Mouse (Mus musculus) ES-Bruce4 (cell line): Measurements from ENCODE around the gene Hist1h3a. TPM values are rescaled to one million over a fixed set of nuclear protein-coding genes. Genes with fewer than 3 reads are reported as not detected.

Experiments
- H3K27ac ChIP-seq: 2 replicates; pipeline ENCODE4 v1.5.1; 2012; ENCODE audit warnings: low read length, inconsistent platforms; ENCODE audit not compliant: insufficient read depth
- H3K27me3 ChIP-seq: 2 replicates; pipeline ENCODE4 v1.6.1; 2012; ENCODE audit warnings: mild to moderate bottlenecking, low read length, inconsistent platforms; ENCODE audit not compliant: control insufficient read depth, poor library complexity, insufficient read depth, severe bottlenecking
- H3K36me3 ChIP-seq: 2 replicates; pipeline ENCODE4 v1.6.1; 2012; ENCODE audit warnings: inconsistent platforms, mild to moderate bottlenecking, low read length, moderate library complexity; ENCODE audit not compliant: control insufficient read depth, poor library complexity, insufficient read depth, severe bottlenecking
- H3K4me1 ChIP-seq: one replicate; pipeline ENCODE4 v1.8.1; 2011; ENCODE audit warnings: low read length; ENCODE audit not compliant: control insufficient read depth, insufficient read depth
- H3K4me3 ChIP-seq: 2 replicates; pipeline ENCODE4 v1.5.1; 2011; ENCODE audit warnings: low read depth, mild to moderate bottlenecking, low read length
- H3K9ac ChIP-seq: 2 replicates; pipeline ENCODE4 v1.6.1; 2012; ENCODE audit warnings: low read depth, mild to moderate bottlenecking, inconsistent platforms; ENCODE audit not compliant: poor library complexity, severe bottlenecking
- H3K9me3 ChIP-seq: replicated peaks from 2 replicates; pipeline ENCODE4 v1.6.1; 2012; ENCODE audit warnings: mild to moderate bottlenecking, low read length, inconsistent platforms; ENCODE audit not compliant: control insufficient read depth, poor library complexity, insufficient read depth, severe bottlenecking
- CTCF ChIP-seq: IDR thresholded peaks from one replicate; pipeline ENCODE4 v1.8.1; 2011; ENCODE audit warnings: low read depth, low read length
- EP300 ChIP-seq: IDR thresholded peaks from 2 replicates; pipeline ENCODE4 v1.6.1; 2011; ENCODE audit warnings: low read depth, low read length; ENCODE audit not compliant: insufficient read depth
- POLR2A ChIP-seq: IDR thresholded peaks from one replicate; pipeline ENCODE4 v1.8.1; 2011; ENCODE audit warnings: low read length; ENCODE audit not compliant: insufficient read depth
- polyA plus RNA-seq: library from polyadenylated mRNA; stranded (reverse); fragments of >200 nt; gene quantifications from 2 replicates; pipeline ENCODE4 v1.2.4, GENCODE M21; 2011; ENCODE audit warnings: low read depth; ENCODE audit not compliant: missing spikeins, insufficient read depth, insufficient read length

The Hist1h3a gene
- polyA plus RNA-seq, 1 experiment = 5.4 TPM

DNA sequence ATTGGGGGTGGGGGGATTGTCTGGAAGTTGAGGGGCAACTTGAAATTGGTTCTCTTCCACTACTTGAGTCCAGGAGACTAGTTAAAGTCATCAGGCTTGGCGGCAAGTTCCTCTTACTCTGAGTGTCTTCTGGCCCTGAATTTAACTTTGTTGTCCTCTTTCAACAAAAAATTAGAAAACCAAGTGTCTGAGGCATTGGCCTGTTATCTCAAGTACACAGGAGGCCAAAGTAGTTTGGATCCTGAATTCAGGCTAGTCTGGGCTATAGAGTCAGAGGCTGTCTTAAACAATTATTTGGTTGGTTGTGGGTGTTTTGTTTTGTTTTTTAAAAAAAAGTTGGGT is 3.0 kb upstream of the Hist1h3a start:
- Histone ChIP-seq H3K9ac (peak overlapping the region; percentile 97), H3K4me3 (no peak overlapping the region), H3K27me3 (no peaks in the 10 kb centered on the region), H3K36me3 (no peaks in the 10 kb centered on the region), H3K9me3 (no peaks in the 10 kb centered on the region), H3K4me1 (no peaks in the 10 kb centered on the region), H3K27ac (peak overlapping the region; percentile 84)
- TF ChIP-seq CTCF = no peak
- TF ChIP-seq POLR2A = no peak
- no peak for TF ChIP-seq EP300

DNA sequence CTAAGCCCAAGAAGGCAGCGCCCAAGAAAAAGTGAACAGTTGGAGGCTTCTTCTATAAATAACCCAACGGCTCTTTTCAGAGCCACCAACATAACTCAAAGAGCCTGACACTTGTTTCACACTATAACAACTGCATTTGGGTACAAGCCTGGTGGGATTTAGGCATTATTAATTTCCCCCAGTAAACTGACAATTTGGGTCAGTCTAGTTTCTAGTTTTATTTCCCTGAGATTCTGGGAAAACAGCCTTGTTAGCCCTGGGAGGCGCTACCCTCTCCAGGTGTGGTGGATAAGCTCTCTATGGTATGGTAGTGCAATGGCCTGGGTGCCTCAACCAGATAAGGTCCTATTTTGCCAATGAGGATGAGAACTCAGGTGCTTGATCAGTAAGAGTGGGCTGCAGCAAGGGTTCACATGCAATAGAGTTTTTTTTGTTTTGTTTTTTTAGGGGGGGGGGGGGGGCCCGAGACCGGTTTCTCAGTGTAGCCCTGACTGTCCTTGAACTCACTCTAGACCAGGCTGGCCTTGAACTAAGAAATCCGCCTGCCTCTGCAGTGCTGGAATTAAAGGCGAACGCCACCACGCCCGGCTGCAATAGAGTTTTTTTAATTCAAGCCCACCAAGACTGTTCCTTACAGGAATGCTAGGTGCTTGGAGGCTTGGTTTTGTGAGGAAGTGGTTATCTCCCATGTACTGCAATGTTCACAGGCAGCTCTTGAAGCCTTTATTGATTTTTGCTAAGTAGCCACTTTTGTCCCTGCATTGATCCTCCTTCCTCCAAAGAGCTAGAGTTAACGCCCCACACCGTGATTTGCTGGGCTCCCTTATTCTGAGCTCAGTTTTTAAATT is 2.4 kb upstream of the Hist1h3a start:
- TF ChIP-seq POLR2A = peak; percentile 42
- TF ChIP-seq CTCF = no peak
- no peak for TF ChIP-seq EP300
- H3K27me3 ChIP-seq = no peaks in the 10 kb centered on the region
- no peaks in the 10 kb centered on the region for H3K4me1 ChIP-seq
- no peaks in the 10 kb centered on the region for H3K36me3 ChIP-seq
- peak overlapping the region; percentile 84 for H3K4me3 ChIP-seq
- H3K9ac ChIP-seq = peak overlapping the region; percentile 97
- H3K27ac ChIP-seq = peak overlapping the region; percentile 84
- no peaks in the 10 kb centered on the region for H3K9me3 ChIP-seq

DNA sequence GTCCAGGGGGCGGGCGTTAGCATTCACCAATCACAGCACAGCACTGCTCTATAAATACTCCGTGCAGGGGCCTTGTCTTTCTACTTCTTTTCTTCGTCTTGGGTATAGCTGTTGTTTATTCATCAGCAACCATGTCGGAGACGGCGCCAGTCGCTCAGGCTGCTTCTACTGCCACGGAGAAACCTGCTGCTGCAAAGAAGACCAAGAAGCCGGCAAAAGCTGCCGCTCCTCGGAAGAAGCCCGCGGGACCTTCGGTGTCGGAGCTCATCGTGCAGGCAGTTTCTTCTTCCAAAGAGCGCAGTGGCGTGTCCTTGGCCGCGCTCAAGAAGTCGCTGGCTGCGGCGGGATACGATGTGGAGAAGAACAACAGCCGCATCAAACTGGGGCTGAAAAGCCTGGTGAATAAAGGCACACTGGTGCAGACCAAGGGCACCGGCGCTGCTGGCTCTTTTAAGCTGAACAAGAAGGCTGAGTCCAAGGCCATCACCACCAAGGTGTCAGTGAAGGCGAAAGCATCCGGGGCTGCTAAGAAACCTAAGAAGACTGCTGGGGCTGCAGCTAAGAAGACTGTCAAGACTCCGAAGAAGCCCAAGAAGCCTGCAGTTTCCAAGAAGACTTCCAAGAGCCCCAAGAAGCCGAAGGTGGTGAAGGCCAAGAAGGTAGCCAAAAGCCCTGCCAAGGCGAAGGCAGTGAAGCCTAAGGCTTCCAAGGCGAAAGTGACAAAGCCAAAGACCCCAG is 1.6 kb upstream of the Hist1h3a start, which contains the start of gene Hist1h1a:
TSS of gene Hist1h1a (plus strand) at position 81 of the 738 bp plus-strand sequence.
- Histone ChIP-seq H3K4me3 (peak within 1 kb of the TSS; percentile 84), H3K36me3 (no peaks in the 10 kb centered on the region), H3K9me3 (no peaks in the 10 kb centered on the region), H3K27ac (peak within 1 kb of the TSS; percentile 90), H3K4me1 (no peaks in the 10 kb centered on the region), H3K9ac (peak within 1 kb of the TSS; percentile 97), H3K27me3 (no peaks in the 10 kb centered on the region)
- TF ChIP-seq CTCF = no peak
- TF ChIP-seq EP300 = no peak
- peak; percentile 99 for TF ChIP-seq POLR2A

DNA sequence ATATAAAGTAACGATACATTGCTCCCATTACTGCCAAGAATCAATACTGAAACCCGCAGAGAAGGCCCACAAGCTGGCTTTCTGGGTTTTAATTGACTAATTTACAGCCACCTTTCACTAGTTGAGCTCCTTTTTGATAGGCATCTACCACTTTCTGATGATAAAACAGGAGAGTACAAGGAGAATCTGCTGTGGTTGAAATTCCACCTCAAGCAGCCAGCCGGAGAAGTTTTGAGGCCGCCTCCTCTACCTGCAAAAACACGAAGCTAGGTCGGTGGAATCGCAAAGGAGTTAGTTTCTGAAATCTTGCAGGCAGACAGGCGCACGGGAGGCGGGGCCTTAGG is 1.0 kb upstream of the Hist1h3a start:
- no peaks in the 10 kb centered on the region for H3K9me3 ChIP-seq
- peak overlapping the region; percentile 87 for H3K9ac ChIP-seq
- H3K4me1 ChIP-seq = no peaks in the 10 kb centered on the region
- TF ChIP-seq EP300 (no peak), POLR2A (no peak)
- peak overlapping the region; percentile 90 for H3K27ac ChIP-seq
- no peaks in the 10 kb centered on the region for H3K36me3 ChIP-seq
- no peaks in the 10 kb centered on the region for H3K27me3 ChIP-seq
- H3K4me3 ChIP-seq = peak overlapping the region; percentile 59

DNA sequence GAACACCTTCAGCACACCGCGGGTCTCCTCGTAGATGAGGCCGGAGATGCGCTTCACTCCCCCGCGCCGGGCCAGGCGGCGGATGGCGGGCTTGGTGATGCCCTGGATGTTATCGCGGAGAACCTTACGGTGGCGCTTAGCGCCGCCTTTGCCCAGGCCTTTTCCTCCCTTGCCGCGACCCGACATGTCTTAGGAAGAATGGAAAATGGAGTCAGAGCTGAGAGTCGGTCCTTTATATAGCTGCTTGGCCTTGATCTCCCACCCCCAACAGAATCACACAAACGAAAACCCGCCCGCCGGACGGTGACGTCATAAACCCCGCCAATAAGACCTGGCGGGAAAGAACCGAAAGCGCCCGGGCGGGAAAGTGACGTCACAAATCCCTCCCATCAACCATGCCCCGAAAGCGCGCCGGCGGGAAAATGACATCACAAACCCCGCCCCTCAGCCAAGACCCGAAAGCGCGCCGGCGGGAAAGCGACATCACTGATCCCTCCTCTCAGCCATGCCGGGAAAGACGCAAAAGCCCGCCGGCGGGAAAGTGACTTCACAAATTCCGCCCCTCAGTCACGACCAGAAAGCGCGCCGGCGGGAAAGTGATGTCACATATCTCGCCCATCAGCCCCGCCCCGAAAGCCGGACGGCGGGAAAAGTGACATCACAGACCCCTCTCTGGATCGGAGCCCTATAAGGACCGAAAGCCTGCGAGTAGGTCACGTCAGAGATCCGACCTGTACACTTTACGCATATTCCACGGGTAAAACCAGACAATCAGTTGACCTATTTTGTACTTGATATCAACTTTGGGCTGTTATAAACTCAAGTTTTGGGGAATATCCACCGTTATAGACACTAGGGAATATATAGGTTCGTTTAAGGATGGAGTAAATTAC is 968 bp downstream of the Hist1h3a start, which contains the start of gene Hist1h4a:
TSS of gene Hist1h4a (minus strand) at position 259 of the 893 bp plus-strand sequence.
- no peaks in the 10 kb centered on the region for H3K9me3 ChIP-seq
- H3K4me1 ChIP-seq = no peaks in the 10 kb centered on the region
- H3K36me3 ChIP-seq = no peaks in the 10 kb centered on the region
- H3K9ac ChIP-seq = peak within 1 kb of the TSS; percentile 99
- peak within 1 kb of the TSS; percentile 99 for H3K27ac ChIP-seq
- H3K27me3 ChIP-seq = no peaks in the 10 kb centered on the region
- no peak for TF ChIP-seq CTCF
- TF ChIP-seq EP300 = peak; percentile 23; the same call in 1 of the 2 replicates
- peak; percentile 99 for TF ChIP-seq POLR2A
- H3K4me3 ChIP-seq = peak within 1 kb of the TSS; percentile 98
